Mouse (Mus musculus) limb, embryonic 14.5 days (tissue): Measurements from ENCODE around the gene Cysrt1. TPM values are rescaled to one million over a fixed set of nuclear protein-coding genes. Genes with fewer than 3 reads are reported as not detected.

ENCODE experiments used
- ATAC-seq: fragments of 200-750 bp; cut with Nextera tagmentation; 2 replicates; pipeline ENCODE4 v1.8.0; 2017; ENCODE audit warnings: low read depth, moderate number of reproducible peaks, moderate TSS enrichment; ENCODE audit not compliant: low FRiP score
- DNase-seq: peaks from one replicate; pipeline ENCODE4 v3.0.0-alpha.2; 2015; ENCODE audit warnings: low spot score
- H3K27ac ChIP-seq: fragments of 300-500 bp; sonication (generic); replicated peaks from 2 replicates; pipeline ENCODE4 v1.5.1; 2014; ENCODE audit warnings: low read depth, mild to moderate bottlenecking, low read length, moderate library complexity, mixed read lengths
- H3K27me3 ChIP-seq: fragments of 300-500 bp; sonication (generic); 2 replicates; pipeline ENCODE4 v1.6.1; 2014; ENCODE audit warnings: low read length, mixed read lengths; ENCODE audit not compliant: control insufficient read depth, insufficient read depth
- H3K36me3 ChIP-seq: fragments of 300-500 bp; sonication (generic); 2 replicates; pipeline ENCODE4 v1.6.1; 2014; ENCODE audit warnings: mild to moderate bottlenecking, low read length, moderate library complexity, mixed read lengths; ENCODE audit not compliant: control insufficient read depth, insufficient read depth
- H3K4me1 ChIP-seq: fragments of 300-500 bp; sonication (generic); 2 replicates; pipeline ENCODE4 v1.6.1; 2014; ENCODE audit warnings: antibody characterized with exemption, low read length, mixed read lengths; ENCODE audit not compliant: control insufficient read depth, insufficient read depth
- H3K4me2 ChIP-seq: fragments of 300-500 bp; sonication (generic); replicated peaks from 2 replicates; pipeline ENCODE4 v1.6.1; 2014; ENCODE audit warnings: low read depth, mild to moderate bottlenecking, low read length, moderate library complexity; ENCODE audit not compliant: severe bottlenecking
- H3K4me3 ChIP-seq: fragments of 300-500 bp; sonication (generic); replicated peaks from 2 replicates; pipeline ENCODE4 v1.5.1; 2014; ENCODE audit warnings: low read length
- H3K9ac ChIP-seq: fragments of 300-500 bp; sonication (generic); 2 replicates; pipeline ENCODE4 v1.6.1; 2014; ENCODE audit warnings: mild to moderate bottlenecking, low read depth, low read length, moderate library complexity; ENCODE audit not compliant: severe bottlenecking
- H3K9me3 ChIP-seq: fragments of 300-500 bp; sonication (generic); 2 replicates; pipeline ENCODE4 v1.6.1; 2016; ENCODE audit warnings: low read length; ENCODE audit not compliant: control insufficient read depth
- POLR2A ChIP-seq: fragments of 200-500 bp; IDR thresholded peaks from 2 replicates; pipeline ENCODE4 v1.8.0; 2012; ENCODE audit warnings: inconsistent platforms, mild to moderate bottlenecking, moderate library complexity, borderline replicate concordance; ENCODE audit not compliant: insufficient read depth, insufficient read length; ENCODE audit errors: extremely low read depth
- WGBS: fragments of 180-500 bp; shearing (Covaris S2); extraction: QIAGEN DNeasy Blood & Tissue Kit; methylation state at CpG from one replicate; pipeline ENCODE4 v1.1.7; 2014; 5-methylcytosine and 5-hydroxymethylcytosine counted together
- polyA plus RNA-seq, 2 experiments: library from polyadenylated mRNA; depleted of rRNA in 1 of 2; stranded (reverse) in 1 of 2; unstranded in 1 of 2; fragments of >200 nt; fragmentation: Nextera tagmentation in 1 of 2; extraction: Ambion mirVana in 1 of 2; gene quantifications; 2 replicates each; pipeline versions ENCODE4 v1.2.1 to v1.2.3; 2012 to 2014

The Cysrt1 gene
- 0.65 and 1.5 TPM in 2 replicates for polyA plus RNA-seq (2012; rRNA removed)
- 2.8 and 7.6 TPM in 2 replicates for polyA plus RNA-seq (2014; fragmentation: Nextera tagmentation; extraction: Ambion mirVana)

DNA sequence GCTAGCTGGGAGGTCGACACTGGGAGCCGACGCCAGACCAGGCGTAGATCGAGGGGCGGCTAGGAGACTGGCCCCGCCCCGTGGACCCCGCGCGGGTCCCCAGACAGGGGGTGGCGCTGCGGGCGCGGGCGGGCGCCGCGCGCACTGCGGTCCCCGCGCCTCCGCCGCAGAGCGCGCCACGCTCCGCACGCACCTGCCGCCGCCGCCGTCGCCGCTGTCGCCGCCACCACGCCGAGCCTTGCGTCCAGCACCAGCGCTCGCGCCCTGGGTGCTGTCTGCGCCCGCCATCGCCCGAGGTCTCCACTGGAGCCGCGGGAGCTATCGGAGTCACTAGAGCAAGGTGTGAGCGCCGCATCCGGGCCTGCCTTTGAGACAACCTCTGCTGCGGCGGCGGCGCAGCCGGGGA is at the start of gene Cysrt1, which contains the start of gene Rnf208:
Gene Cysrt1 (minus strand): TSS at position 352 of the 406 bp plus-strand sequence.
Gene Rnf208 (plus strand): TSS at position 155 of the 406 bp plus-strand sequence.
- whole genome bisulfite sequencing = 0% methylated on average over 5 of the region's 59 CpGs
- no peak for ATAC-seq

GRCm38 (mm10) chr2:25291184-25292053 is 49.2 kb upstream of the Cysrt1 start:
- H3K9ac ChIP-seq = 0 out of 2 replicates have a peak overlapping the region, but pooled peaks have one; percentile 12
- WGBS = 6% methylated on average over 26 of the region's 32 CpGs

More for the DNA sequence above, at the start of gene Cysrt1, which contains the start of gene Rnf208:
- H3K27ac ChIP-seq = no peak within 1 kb of the TSS
- H3K4me3 ChIP-seq = peak within 1 kb of the TSS; percentile 50
- H3K36me3 ChIP-seq = no peaks in the 10 kb centered on the region
- no peak for TF ChIP-seq POLR2A
- no peak for DNase-seq
- H3K4me1 ChIP-seq = peaks cover 12% of the 10 kb centered on the region; the same call in 1 of the 2 replicates
- H3K9ac ChIP-seq = peak within 1 kb of the TSS; percentile 60
- H3K4me2 ChIP-seq = peak within 1 kb of the TSS; percentile 91
- no peaks in the 10 kb centered on the region for H3K9me3 ChIP-seq
- H3K27me3 ChIP-seq = peaks cover 14% of the 10 kb centered on the region

GRCm38 (mm10) chr2:25290816-25291130 is 48.5 kb upstream of the Cysrt1 start:
- under 1% methylated on average over 18 of the region's 18 CpGs for WGBS
- no peak for ATAC-seq
- Histone ChIP-seq H3K4me3 (peak overlapping the region; percentile 18), H3K9ac (no peak overlapping the region), H3K9me3 (no peaks in the 10 kb centered on the region), H3K27ac (no peak overlapping the region), H3K36me3 (peaks cover 5% of the 10 kb centered on the region), H3K27me3 (peaks cover 58% of the 10 kb centered on the region), H3K4me2 (peak overlapping the region; percentile 28; the same call in 1 of the 2 replicates), H3K4me1 (peaks cover 3% of the 10 kb centered on the region; the same call in 1 of the 2 replicates)
- no peak for TF ChIP-seq POLR2A
- no peak for DNase-seq

More at GRCm38 (mm10) chr2:25291184-25292053, 49.2 kb upstream of the Cysrt1 start:
- peak overlapping the region; percentile 44 for H3K4me2 ChIP-seq
- H3K4me1 ChIP-seq = peaks cover 3% of the 10 kb centered on the region; the same call in 1 of the 2 replicates
- no peak for TF ChIP-seq POLR2A
- ATAC-seq (no peak), DNase-seq (no peak)
- H3K4me3 ChIP-seq = peak overlapping the region; percentile 32
- peaks cover 58% of the 10 kb centered on the region for H3K27me3 ChIP-seq
- no peak overlapping the region for H3K27ac ChIP-seq
- no peaks in the 10 kb centered on the region for H3K36me3 ChIP-seq
- no peaks in the 10 kb centered on the region for H3K9me3 ChIP-seq

- WGBS = 3% methylated on average over 54 of the region's 54 CpGs
- H3K9me3 ChIP-seq = no peaks in the 10 kb centered on the region
- no peak for ATAC-seq
- DNase-seq = no peak
- no peak overlapping the region for H3K27ac ChIP-seq
- peak overlapping the region; percentile 28; the same call in 1 of the 2 replicates for H3K4me2 ChIP-seq
- no peak overlapping the region for H3K9ac ChIP-seq
- H3K27me3 ChIP-seq = peaks cover 58% of the 10 kb centered on the region
- TF ChIP-seq POLR2A = no peak
- peak overlapping the region; percentile 18 for H3K4me3 ChIP-seq
- peaks cover 10% of the 10 kb centered on the region for H3K36me3 ChIP-seq
- peaks cover 3% of the 10 kb centered on the region; the same call in 1 of the 2 replicates for H3K4me1 ChIP-seq
Measured at GRCm38 (mm10) chr2:25290101-25290815, 48.0 kb upstream of the Cysrt1 start.

DNA sequence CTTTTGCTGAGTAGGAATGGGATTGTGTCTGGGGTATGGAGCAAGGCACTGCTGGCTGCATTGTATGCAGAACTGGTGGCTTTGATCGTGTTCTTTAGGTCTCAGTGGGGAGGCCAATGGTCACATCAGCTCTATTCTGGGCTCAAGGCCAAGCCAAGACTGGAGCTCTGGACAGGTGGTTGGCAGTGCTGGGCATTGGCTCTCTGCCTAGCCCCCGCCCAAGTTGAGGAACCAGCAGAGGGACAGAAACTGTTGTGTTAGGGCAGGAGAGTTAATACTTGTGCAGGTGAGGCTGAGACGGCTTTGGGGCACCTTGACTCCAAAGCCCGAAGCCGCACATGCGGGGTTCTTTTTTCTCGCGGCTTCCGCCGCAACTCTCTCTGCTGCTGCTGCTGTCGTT is 47.4 kb upstream of the Cysrt1 start, which contains the start of gene Lrrc26:
Gene Lrrc26 (plus strand): TSS at position 265 of the 400 bp plus-strand sequence.
- H3K4me2 ChIP-seq = peak within 1 kb of the TSS; percentile 28; the same call in 1 of the 2 replicates
- no peaks in the 10 kb centered on the region for H3K9me3 ChIP-seq
- no peak for DNase-seq
- 4% methylated on average over 11 of the region's 11 CpGs for WGBS
- H3K27me3 ChIP-seq = peaks cover 58% of the 10 kb centered on the region
- no peak for ATAC-seq
- peaks cover 16% of the 10 kb centered on the region for H3K36me3 ChIP-seq
- H3K4me3 ChIP-seq = peak within 1 kb of the TSS; percentile 18
- H3K9ac ChIP-seq = no peak within 1 kb of the TSS
- no peak within 1 kb of the TSS for H3K27ac ChIP-seq
- H3K4me1 ChIP-seq = peaks cover 3% of the 10 kb centered on the region; the same call in 1 of the 2 replicates
- TF ChIP-seq POLR2A = no peak
